Mouse (Mus musculus): Measurements from ENCODE around the gene Lrrc73. TPM values are rescaled to one million over a fixed set of nuclear protein-coding genes. Genes with fewer than 3 reads are reported as not detected.

Gene Lrrc73
- total and polyA plus RNA-seq, 2 experiments from 2014 or later = 33.0 to 61.3 TPM

- WGBS = under 1% methylated on average over 39 of the region's 48 CpGs
These were observed 45.0 kb downstream of the Lrrc73 start for GRCm38 (mm10) chr17:46298220-46298913.

GRCm38 (mm10) chr17:46301892-46302291, 48.6 kb downstream of the Lrrc73 start:
- DNase-seq (ENCODE audit: low spot score) = no peak
- 78% methylated on average over 12 of the region's 12 CpGs for WGBS
- peaks cover 40% of the 10 kb centered on the region for H3K36me3 ChIP-seq (ENCODE audit: insufficient read depth, low read length)
- no peaks in the 10 kb centered on the region for H3K27me3 ChIP-seq (ENCODE audit: insufficient read depth, low read length)
- H3K9me3 ChIP-seq (ENCODE audit: low read length) = no peaks in the 10 kb centered on the region
- no peak for ATAC-seq (ENCODE audit: low FRiP score)
- no peak overlapping the region for H3K9ac ChIP-seq (replicated peaks; ENCODE audit: low read length, poor library complexity, severe bottlenecking)
- H3K27ac ChIP-seq (ENCODE audit: low read depth, low read length) = no peak overlapping the region
- H3K4me3 ChIP-seq (ENCODE audit: low read depth, low read length) = no peak overlapping the region
- H3K4me2 ChIP-seq (ENCODE audit: low read depth, low read length, poor library complexity, severe bottlenecking) = no peak overlapping the region
- no peaks in the 10 kb centered on the region for H3K4me1 ChIP-seq (ENCODE audit: insufficient read depth, low read length)
- no peak for TF ChIP-seq CTCF (IDR thresholded peaks at IDR 0.05)

More at GRCm38 (mm10) chr17:46298220-46298913, 45.0 kb downstream of the Lrrc73 start:
- peak; percentile 72 for ATAC-seq (ENCODE audit: low FRiP score)
- peak overlapping the region; percentile 79 for H3K4me3 ChIP-seq (ENCODE audit: low read depth, low read length)
- H3K4me1 ChIP-seq (ENCODE audit: insufficient read depth, low read length) = no peaks in the 10 kb centered on the region
- peak overlapping the region; percentile 82 for H3K4me2 ChIP-seq (ENCODE audit: low read depth, low read length, poor library complexity, severe bottlenecking)
- peak overlapping the region; percentile 90 for H3K9ac ChIP-seq (replicated peaks; ENCODE audit: low read length, poor library complexity, severe bottlenecking)
- peaks cover 19% of the 10 kb centered on the region for H3K36me3 ChIP-seq (ENCODE audit: insufficient read depth, low read length)
- peak; percentile 89 for TF ChIP-seq CTCF (IDR thresholded peaks at IDR 0.05)
- peak overlapping the region; percentile 87 for H3K27ac ChIP-seq (ENCODE audit: low read depth, low read length)
- H3K27me3 ChIP-seq (ENCODE audit: insufficient read depth, low read length) = peaks cover 11% of the 10 kb centered on the region
- DNase-seq (ENCODE audit: low spot score) = peak; percentile 85
- H3K9me3 ChIP-seq (ENCODE audit: low read length) = no peaks in the 10 kb centered on the region

- Histone ChIP-seq H3K9me3 (ENCODE audit: low read length) (no peaks in the 10 kb centered on the region), H3K36me3 (ENCODE audit: insufficient read depth, low read length) (peaks cover 43% of the 10 kb centered on the region), H3K4me3 (ENCODE audit: low read depth, low read length) (no peak overlapping the region), H3K27me3 (ENCODE audit: insufficient read depth, low read length) (no peaks in the 10 kb centered on the region), H3K4me1 (ENCODE audit: insufficient read depth, low read length) (no peaks in the 10 kb centered on the region), H3K9ac (replicated peaks; ENCODE audit: low read length, poor library complexity, severe bottlenecking) (no peak overlapping the region), H3K27ac (ENCODE audit: low read depth, low read length) (no peak overlapping the region), H3K4me2 (ENCODE audit: low read depth, low read length, poor library complexity, severe bottlenecking) (no peak overlapping the region)
- DNase-seq (ENCODE audit: low spot score) (no peak), ATAC-seq (ENCODE audit: low FRiP score) (no peak)
- WGBS = 90% methylated on average over 9 of the region's 9 CpGs
- TF ChIP-seq CTCF (IDR thresholded peaks at IDR 0.05) = no peak
These were observed 50.9 kb downstream of the Lrrc73 start for GRCm38 (mm10) chr17:46304184-46304583.

MicroRNAs within 50 kb of the gene (microRNA counts, 519-probe panel; counts per million panel counts)
- microRNA mmu-miR-693-3p = 528 counts per million, percentile 58 among the panel's probes with 10 or more counts
- microRNA mmu-miR-693-5p = 528 counts per million, percentile 58 among the panel's probes with 10 or more counts

Small RNAs within 50 kb of the gene (microRNA-seq; reads per million reads assigned to microRNA genes)
- not detected for gene Mir693 (ENCODE audit: borderline number of aligned reads)

Other genes with a start within 250 kb of the Lrrc73 start
- gene Vegfa, start 221.2 kb upstream of the Lrrc73 start, total RNA-seq (2014; rRNA removed) = 78.6 and 105 TPM in 2 replicates
- 2.3 and 3.0 TPM in 2 replicates for gene Vegfa, start 221.2 kb upstream of the Lrrc73 start, polyA plus RNA-seq (2015; fragmentation: Nextera tagmentation; extraction: Ambion mirVana)
- 63.7 and 84.4 TPM in 2 replicates for gene Mrps18a, start 142.5 kb upstream of the Lrrc73 start, total RNA-seq (2014; rRNA removed)
- 173 and 175 TPM in 2 replicates for gene Mrps18a, start 142.5 kb upstream of the Lrrc73 start, polyA plus RNA-seq (2015; fragmentation: Nextera tagmentation; extraction: Ambion mirVana)
- 55.6 and 68.4 TPM in 2 replicates for gene Rsph9, start 109.3 kb upstream of the Lrrc73 start, total RNA-seq (2014; rRNA removed)
- gene Rsph9, start 109.3 kb upstream of the Lrrc73 start, polyA plus RNA-seq (2015; fragmentation: Nextera tagmentation; extraction: Ambion mirVana) = 103 and 104 TPM in 2 replicates
- 8.9 and 13.3 TPM in 2 replicates for gene Mad2l1bp, start 100.0 kb upstream of the Lrrc73 start, total RNA-seq (2014; rRNA removed)
- gene Mad2l1bp, start 100.0 kb upstream of the Lrrc73 start, polyA plus RNA-seq (2015; fragmentation: Nextera tagmentation; extraction: Ambion mirVana) = 16.7 and 18.2 TPM in 2 replicates
- gene Gtpbp2, start 92.5 kb upstream of the Lrrc73 start, total RNA-seq (2014; rRNA removed) = 72.3 and 82.2 TPM in 2 replicates
- 25.9 TPM in 2 replicates for gene Gtpbp2, start 92.5 kb upstream of the Lrrc73 start, polyA plus RNA-seq (2015; fragmentation: Nextera tagmentation; extraction: Ambion mirVana)
- 7.9 and 9.6 TPM in 2 replicates for gene Polh, start 50.9 kb upstream of the Lrrc73 start, total RNA-seq (2014; rRNA removed)
- gene Polh, start 50.9 kb upstream of the Lrrc73 start, polyA plus RNA-seq (2015; fragmentation: Nextera tagmentation; extraction: Ambion mirVana) = 4.2 and 4.5 TPM in 2 replicates
- gene Xpo5, start 50.7 kb upstream of the Lrrc73 start, total RNA-seq (2014; rRNA removed) = 50.5 and 56.7 TPM in 2 replicates
- 23.6 and 24.0 TPM in 2 replicates for gene Xpo5, start 50.7 kb upstream of the Lrrc73 start, polyA plus RNA-seq (2015; fragmentation: Nextera tagmentation; extraction: Ambion mirVana)
- 54.1 and 54.7 TPM in 2 replicates for gene Polr1c, start 5.5 kb upstream of the Lrrc73 start, total RNA-seq (2014; rRNA removed)
- 55.5 and 59.2 TPM in 2 replicates for gene Polr1c, start 5.5 kb upstream of the Lrrc73 start, polyA plus RNA-seq (2015; fragmentation: Nextera tagmentation; extraction: Ambion mirVana)
- gene Yipf3, start 5.5 kb upstream of the Lrrc73 start, total RNA-seq (2014; rRNA removed) = 18.9 and 24.8 TPM in 2 replicates
- 70.6 and 77.4 TPM in 2 replicates for gene Yipf3, start 5.5 kb upstream of the Lrrc73 start, polyA plus RNA-seq (2015; fragmentation: Nextera tagmentation; extraction: Ambion mirVana)
- 22.0 and 31.7 TPM in 2 replicates for gene Tjap1, start 29.5 kb downstream of the Lrrc73 start, total RNA-seq (2014; rRNA removed)
- 18.6 and 19.5 TPM in 2 replicates for gene Tjap1, start 29.5 kb downstream of the Lrrc73 start, polyA plus RNA-seq (2015; fragmentation: Nextera tagmentation; extraction: Ambion mirVana)
- 60.1 and 66.8 TPM in 2 replicates for gene Dlk2, start 43.9 kb downstream of the Lrrc73 start, total RNA-seq (2014; rRNA removed)
- gene Dlk2, start 43.9 kb downstream of the Lrrc73 start, polyA plus RNA-seq (2015; fragmentation: Nextera tagmentation; extraction: Ambion mirVana) = 22.9 and 28.0 TPM in 2 replicates
- gene Abcc10, start 74.8 kb downstream of the Lrrc73 start, total RNA-seq (2014; rRNA removed) = 9.1 and 12.2 TPM in 2 replicates
- gene Abcc10, start 74.8 kb downstream of the Lrrc73 start, polyA plus RNA-seq (2015; fragmentation: Nextera tagmentation; extraction: Ambion mirVana) = 8.4 and 9.3 TPM in 2 replicates
- gene Zfp318, start 130.2 kb downstream of the Lrrc73 start, total RNA-seq (2014; rRNA removed) = 33.7 and 35.2 TPM in 2 replicates
- gene Zfp318, start 130.2 kb downstream of the Lrrc73 start, polyA plus RNA-seq (2015; fragmentation: Nextera tagmentation; extraction: Ambion mirVana) = 21.8 and 25.0 TPM in 2 replicates
- gene Crip3, start 175.4 kb downstream of the Lrrc73 start, total RNA-seq (2014; rRNA removed) = 2.0 and 3.0 TPM in 2 replicates
- gene Crip3, start 175.4 kb downstream of the Lrrc73 start, polyA plus RNA-seq (2015; fragmentation: Nextera tagmentation; extraction: Ambion mirVana) = 1.5 and 2.1 TPM in 2 replicates
- gene Slc22a7, start 184.9 kb downstream of the Lrrc73 start, total RNA-seq (2014; rRNA removed) = 0.93 TPM in 1 of 2 replicates, not detected in the other
- gene Slc22a7, start 184.9 kb downstream of the Lrrc73 start, polyA plus RNA-seq (2015; fragmentation: Nextera tagmentation; extraction: Ambion mirVana) = 0.20 TPM in 1 of 2 replicates, not detected in the other
- 46.8 and 50.1 TPM in 2 replicates for gene Ttbk1, start 234.1 kb downstream of the Lrrc73 start, total RNA-seq (2014; rRNA removed)
- gene Ttbk1, start 234.1 kb downstream of the Lrrc73 start, polyA plus RNA-seq (2015; fragmentation: Nextera tagmentation; extraction: Ambion mirVana) = 5.4 and 6.1 TPM in 2 replicates
- gene Dnph1, start 243.2 kb downstream of the Lrrc73 start, total RNA-seq (2014; rRNA removed) = 4.0 and 4.1 TPM in 2 replicates
- 10.2 and 10.4 TPM in 2 replicates for gene Dnph1, start 243.2 kb downstream of the Lrrc73 start, polyA plus RNA-seq (2015; fragmentation: Nextera tagmentation; extraction: Ambion mirVana)